Mouse (Mus musculus) thymus, postnatal 25 days (tissue): ENCODE data around the gene C87977.
"Not testable (repeated sequence)": the region's sequence is repeated elsewhere in the genome, so short reads cannot be mapped to it uniquely, and the experiment has no call there.

ENCODE experiments used
- DNase-seq: peaks from one replicate; pipeline ENCODE4 v3.0.0; 2022

Gene C87977

DNA sequence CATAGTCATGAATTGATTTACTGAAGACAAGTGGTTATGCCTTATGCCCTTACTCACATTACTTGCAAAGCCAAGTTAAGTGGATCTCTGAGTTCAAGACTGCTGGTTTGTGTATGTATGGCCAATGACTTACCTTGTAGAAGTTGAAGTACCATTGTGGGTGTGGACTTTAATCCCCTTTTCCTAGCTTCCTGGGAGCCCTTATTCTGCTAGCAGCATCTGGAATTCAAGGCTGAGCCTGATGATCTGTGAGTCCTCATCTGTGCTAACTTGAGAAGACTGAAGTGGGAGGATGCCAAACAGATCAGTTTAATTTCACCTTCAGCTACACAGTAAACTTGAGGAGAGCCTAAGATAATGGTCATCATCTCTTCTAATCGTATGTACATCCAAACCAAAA lies at the start of gene C87977:
Gene C87977 (minus strand): TSS at position 101 of the 400 bp plus-strand sequence.
- not testable (repeated sequence) for DNase-seq

DNA sequence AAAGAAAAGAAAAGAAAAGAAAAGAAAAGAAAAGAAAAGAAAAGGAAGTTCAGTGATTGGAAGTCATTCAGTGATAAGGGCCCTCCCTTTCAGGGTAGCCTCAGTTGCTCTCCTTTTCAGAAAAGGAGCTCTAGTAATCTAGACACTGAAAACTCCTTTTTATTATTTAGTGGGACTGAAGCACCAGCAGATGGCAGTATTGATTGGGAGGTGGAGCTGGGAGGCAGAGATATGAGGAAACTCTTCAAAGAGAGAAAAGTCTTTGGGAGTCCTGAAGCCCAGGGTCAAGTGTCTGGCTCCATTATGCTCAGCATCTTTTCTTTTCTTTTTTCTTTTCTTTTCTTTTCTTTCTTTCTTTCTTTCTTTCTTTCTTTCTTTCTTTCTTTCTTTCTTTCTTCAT lies 41.6 kb upstream of the C87977 start:
- not testable (repeated sequence) for DNase-seq

DNA sequence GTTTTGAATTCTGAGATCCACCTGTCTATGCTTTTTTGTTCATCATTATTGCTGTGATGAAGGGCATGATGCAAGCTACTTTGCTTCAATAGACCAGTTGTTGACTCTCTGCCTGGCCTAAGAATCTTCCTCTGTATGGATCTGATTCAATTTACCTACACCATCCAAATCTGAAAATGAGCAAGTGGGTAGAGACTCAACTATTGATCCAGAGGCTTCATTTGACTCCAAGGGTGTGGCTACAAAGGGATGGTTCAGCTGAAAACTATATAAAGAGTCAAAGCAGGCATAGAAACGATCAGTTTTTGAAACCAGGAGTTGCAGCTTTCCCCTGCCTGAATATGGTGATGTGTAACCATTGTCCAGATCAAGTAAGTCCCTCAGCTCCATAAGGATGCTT lies 22.7 kb downstream of the C87977 start, which contains the start of gene Oog2:
Gene Oog2 (plus strand): TSS at position 301 of the 400 bp plus-strand sequence.
- no peak for DNase-seq

DNA sequence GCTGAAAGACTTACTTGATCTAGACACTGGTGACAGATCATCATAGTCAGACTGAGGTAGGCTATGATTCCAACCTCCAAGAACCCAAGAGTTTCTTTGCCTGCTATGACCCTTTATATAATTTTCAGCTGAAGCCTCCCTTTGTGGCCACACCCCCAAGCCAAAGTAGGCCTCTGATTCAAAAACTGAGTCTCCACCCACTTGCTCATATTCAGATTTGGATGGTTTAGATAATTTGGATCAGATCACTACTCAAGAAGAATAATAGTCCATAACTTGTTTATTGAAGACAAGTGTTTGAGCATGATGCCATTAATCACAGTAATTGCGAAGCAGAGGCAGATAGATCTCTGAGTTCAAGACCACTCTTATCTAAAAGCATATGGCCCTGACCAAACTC lies 50.6 kb downstream of the C87977 start, which contains the start of gene Oog3:
Gene Oog3 (minus strand): TSS at position 101 of the 400 bp plus-strand sequence.
- no peak for DNase-seq
